Comparison of ENCODE assay signal across 9 mouse cellular contexts in the genomic region with DNA sequence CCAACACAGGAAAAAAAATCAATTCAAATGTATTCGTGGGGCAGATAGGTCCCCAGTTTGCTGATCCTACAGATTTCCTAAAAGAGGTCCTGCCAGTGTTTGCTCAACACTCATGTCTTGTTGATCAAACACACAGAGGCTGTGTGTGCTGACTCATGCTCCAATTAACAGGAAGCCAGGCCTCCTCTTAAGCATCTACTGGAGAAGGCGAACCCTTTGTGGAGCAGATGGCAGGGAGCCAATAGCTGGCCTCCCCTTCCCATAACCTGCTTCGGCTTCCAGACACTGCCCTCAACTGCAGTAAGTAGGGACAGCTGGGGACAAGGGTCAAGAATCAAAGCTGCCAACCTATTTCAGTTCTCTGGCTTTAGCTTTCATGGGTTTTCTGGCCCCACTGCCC. TPM values are rescaled to one million over a fixed set of nuclear protein-coding genes. Genes with fewer than 3 reads are reported as not detected.
DNase-seq lines count a peak whose midpoint lies in the region; ATAC-seq and TF ChIP-seq lines count a peak whose summit lies in the region.
"Had no signal": no experiment of that assay in that cellular context is flagged by ENCODE, and none has a peak within 500 bp of the region (broad histone marks: within the 10 kb centered on the region; RNA-seq: fewer than 3 reads in every experiment).

No protein-coding gene starts in this region.

- H3K4me3 ChIP-seq in liver, adult 2 months (ENCODE audit: insufficient read depth, low read depth, low read length) = no peak overlapping the region
- no peak overlapping the region for H3K4me3 ChIP-seq in liver, embryonic 11.5 days (ENCODE audit: low read depth, low read length)
- no peak overlapping the region for H3K4me3 ChIP-seq in embryonic facial prominence, embryonic 10.5 days
- H3K4me3 ChIP-seq in heart, postnatal 0 days (ENCODE audit: low read depth, low read length) = no peak overlapping the region
- no peak overlapping the region for H3K4me3 ChIP-seq in limb, embryonic 10.5 days

- peak; percentile 91 for DNase-seq in liver, adult 2 months (ENCODE audit: extremely low read depth, low read depth, low spot score)
- DNase-seq in liver, embryonic 11.5 days (ENCODE audit: low spot score) = no peak
- DNase-seq in embryonic facial prominence, embryonic 10.5 days (ENCODE audit: low spot score) = no peak
- DNase-seq in heart, postnatal 0 days (ENCODE audit: low spot score) = peak; percentile 28
- no peak for DNase-seq in limb, embryonic 10.5 days (ENCODE audit: low spot score)
- DNase-seq in ovary, adult 18-20 months (ENCODE audit: low spot score) = peak; percentile 30
- no peak for DNase-seq in thymus, postnatal 14 days
- DNase-seq in B cell, adult 2 months = no peak

- H3K36me3 ChIP-seq in liver, adult 2 months (ENCODE audit: control insufficient read depth, insufficient read depth, low read length) = no peaks in the 10 kb centered on the region
- no peaks in the 10 kb centered on the region for H3K36me3 ChIP-seq in liver, embryonic 11.5 days (ENCODE audit: control insufficient read depth, insufficient read depth, low read length)
- peaks cover 43% of the 10 kb centered on the region for H3K36me3 ChIP-seq in embryonic facial prominence, embryonic 10.5 days (replicated peaks)
- peaks cover 5% of the 10 kb centered on the region; the same call in 1 of the 2 replicates for H3K36me3 ChIP-seq in heart, postnatal 0 days (replicated peaks; ENCODE audit: control insufficient read depth, insufficient read depth, low read length)
- peaks cover 44% of the 10 kb centered on the region for H3K36me3 ChIP-seq in limb, embryonic 10.5 days

- no peak overlapping the region for H3K4me2 ChIP-seq in liver, embryonic 11.5 days
- no peak overlapping the region for H3K4me2 ChIP-seq in heart, postnatal 0 days (ENCODE audit: low read depth, low read length)

- no peaks in the 10 kb centered on the region for H3K27me3 ChIP-seq in liver, adult 2 months (ENCODE audit: control insufficient read depth, insufficient read depth, low read length)
- no peaks in the 10 kb centered on the region for H3K27me3 ChIP-seq in liver, embryonic 11.5 days (replicated peaks; ENCODE audit: control insufficient read depth, insufficient read depth, low read length)
- no peaks in the 10 kb centered on the region for H3K27me3 ChIP-seq in embryonic facial prominence, embryonic 10.5 days (replicated peaks; ENCODE audit: low read depth, poor library complexity, severe bottlenecking)
- H3K27me3 ChIP-seq in heart, postnatal 0 days (ENCODE audit: control insufficient read depth, insufficient read depth, low read length) = no peaks in the 10 kb centered on the region
- H3K27me3 ChIP-seq in limb, embryonic 10.5 days (ENCODE audit: low read depth, poor library complexity, severe bottlenecking) = no peaks in the 10 kb centered on the region

- H3K9ac ChIP-seq in liver, adult 2 months (ENCODE audit: low read depth, low read length) = no peak overlapping the region
- H3K9ac ChIP-seq in liver, embryonic 11.5 days (ENCODE audit: low read depth, low read length) = no peak overlapping the region
- H3K9ac ChIP-seq in heart, postnatal 0 days (replicated peaks; ENCODE audit: low read depth, low read length) = no peak overlapping the region

- 2% methylated on average over 3 of the region's 3 CpGs for WGBS in liver, adult 2 months
- 41% methylated on average over 3 of the region's 3 CpGs for WGBS in liver, embryonic 11.5 days
- WGBS in embryonic facial prominence, embryonic 10.5 days = 49% methylated on average over 3 of the region's 3 CpGs
- WGBS in heart, postnatal 0 days = 26% methylated on average over 3 of the region's 3 CpGs
- 45% methylated on average over 3 of the region's 3 CpGs for WGBS in limb, embryonic 10.5 days

- peak overlapping the region; percentile 80 for H3K27ac ChIP-seq in liver, adult 2 months (replicated peaks; ENCODE audit: insufficient read depth, low read depth, low read length)
- no peak overlapping the region; the same call in 1 of the 2 replicates for H3K27ac ChIP-seq in liver, embryonic 11.5 days (ENCODE audit: low read depth, low read length)
- H3K27ac ChIP-seq in embryonic facial prominence, embryonic 10.5 days (replicated peaks) = peak overlapping the region; percentile 48; the same call in 1 of the 2 replicates
- H3K27ac ChIP-seq in heart, postnatal 0 days (ENCODE audit: low read depth) = no peak overlapping the region
- H3K27ac ChIP-seq in limb, embryonic 10.5 days = peak overlapping the region; percentile 64
- H3K27ac ChIP-seq: macrophage had no signal

- H3K4me1 ChIP-seq in liver, adult 2 months (ENCODE audit: control insufficient read depth, insufficient read depth, low read length) = peaks cover 21% of the 10 kb centered on the region
- H3K4me1 ChIP-seq in liver, embryonic 11.5 days (replicated peaks; ENCODE audit: control insufficient read depth, insufficient read depth, low read length) = peaks cover 11% of the 10 kb centered on the region; the same call in 1 of the 2 replicates
- H3K4me1 ChIP-seq in embryonic facial prominence, embryonic 10.5 days = peaks cover 27% of the 10 kb centered on the region
- peaks cover 14% of the 10 kb centered on the region for H3K4me1 ChIP-seq in heart, postnatal 0 days (ENCODE audit: control insufficient read depth, insufficient read depth)
- H3K4me1 ChIP-seq in limb, embryonic 10.5 days = peaks cover 44% of the 10 kb centered on the region

- TF ChIP-seq EP300 in heart, postnatal 0 days (IDR thresholded peaks at IDR 0.05; ENCODE audit: low read depth) = no peak

- no peaks in the 10 kb centered on the region for H3K79me2 ChIP-seq in liver, adult 2 months (ENCODE audit: control insufficient read depth, insufficient read depth, low read length)

- peaks cover 8% of the 10 kb centered on the region for H3K9me3 ChIP-seq in liver, embryonic 11.5 days (ENCODE audit: control insufficient read depth, low read length)
- peaks cover 9% of the 10 kb centered on the region; the same call in 1 of the 2 replicates for H3K9me3 ChIP-seq in embryonic facial prominence, embryonic 10.5 days
- peaks cover 6% of the 10 kb centered on the region for H3K9me3 ChIP-seq in heart, postnatal 0 days (replicated peaks; ENCODE audit: control insufficient read depth, low read length)
- no peaks in the 10 kb centered on the region; the same call in 1 of the 2 replicates for H3K9me3 ChIP-seq in limb, embryonic 10.5 days (replicated peaks)

- TF ChIP-seq POLR2A in liver, adult 2 months (IDR thresholded peaks at IDR 0.05; ENCODE audit: extremely low read depth, insufficient read depth, low read length) = no peak

- TF ChIP-seq CTCF in liver, adult 2 months (IDR thresholded peaks at IDR 0.05; ENCODE audit: low read depth, low read length) = no peak
- no peak for TF ChIP-seq CTCF in heart, postnatal 0 days (IDR thresholded peaks at IDR 0.05; ENCODE audit: low read depth)

- no peak for ATAC-seq in liver, embryonic 11.5 days (replicated peaks; ENCODE audit: low FRiP score)
- ATAC-seq in heart, postnatal 0 days (ENCODE audit: insufficient read depth, low read depth) = 0 out of 2 replicates have a peak, but pooled peaks have one; percentile 25

RNA-seq across cellular contexts. Expression of a gene that starts 58.1 kb away (rescaled TPM):
- total RNA-seq in liver, adult 2 months (2014; rRNA removed) = 0.92 and 1.0 TPM in 2 replicates
- polyA plus RNA-seq in liver, adult 2 months (2012; rRNA removed) = 0.28 and 0.37 TPM in 2 replicates
- polyA plus RNA-seq in liver, embryonic 11.5 days (2014; fragmentation: Nextera tagmentation; extraction: Ambion mirVana) = 2.0 and 3.1 TPM in 2 replicates
- 4.8 and 6.2 TPM in 2 replicates for polyA plus RNA-seq in embryonic facial prominence, embryonic 10.5 days (2016; fragmentation: Nextera tagmentation; extraction: Ambion mirVana)
- 12.0 and 18.7 TPM in 2 replicates for total RNA-seq in heart, postnatal 0 days (2014; rRNA removed; ENCODE audit: low replicate concordance)
- 2.6 TPM in 2 replicates for polyA plus RNA-seq in heart, postnatal 0 days (2015; fragmentation: Nextera tagmentation; extraction: Ambion mirVana)
- polyA plus RNA-seq in limb, embryonic 10.5 days (2016; fragmentation: Nextera tagmentation; extraction: Ambion mirVana) = 7.0 and 9.5 TPM in 2 replicates

Comparison
In these comparisons a context has a peak if more than half of its experiments do, and no peak if none do; other contexts are left out.
1. DNase-seq: peak in liver, adult 2 months (single experiment), heart, postnatal 0 days (single experiment) and ovary, adult 18-20 months (single experiment); none in liver, embryonic 11.5 days (single experiment), embryonic facial prominence, embryonic 10.5 days (single experiment), limb, embryonic 10.5 days (single experiment), thymus, postnatal 14 days (single experiment) and B cell, adult 2 months (0 of 2).
2. H3K27ac ChIP-seq: peak in liver, adult 2 months (single experiment), embryonic facial prominence, embryonic 10.5 days (single experiment) and limb, embryonic 10.5 days (single experiment); none in liver, embryonic 11.5 days (single experiment) and heart, postnatal 0 days (single experiment).